Mouse (Mus musculus) embryonic fibroblast, embryonic 13.5 days (primary cell): Measurements from ENCODE around the gene Ddx43.

Experiments used
- CTCF ChIP-seq: IDR thresholded peaks from 2 replicates; pipeline ENCODE4 v1.5.1; 2011; ENCODE audit warnings: mild to moderate bottlenecking, control low read depth, low read length, moderate library complexity, borderline replicate concordance; ENCODE audit not compliant: insufficient read depth
- POLR2A ChIP-seq: IDR thresholded peaks from 2 replicates; pipeline ENCODE4 v1.6.1; 2011; ENCODE audit warnings: low read depth, mild to moderate bottlenecking, control low read depth, low read length, moderate library complexity

DNA sequence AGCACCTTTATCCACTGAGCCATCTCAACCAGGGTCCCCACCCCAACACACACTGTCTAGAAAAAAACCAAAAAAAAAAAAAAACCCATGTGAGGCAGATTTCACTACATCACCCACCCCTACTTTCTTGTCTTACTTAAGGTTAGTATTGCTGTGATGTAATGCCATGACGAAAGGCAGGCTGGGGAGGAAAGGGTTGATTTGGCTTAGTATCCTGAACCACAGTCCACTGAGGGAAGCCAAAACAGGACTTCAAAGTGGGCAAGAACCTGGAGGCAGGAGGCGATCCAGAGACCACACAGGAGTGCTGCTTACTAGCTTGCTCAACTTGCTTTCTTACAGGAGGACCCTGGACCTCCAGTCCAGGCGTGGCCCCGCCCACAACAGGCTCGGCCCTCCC is 54.8 kb downstream of the Ddx43 start:
- TF ChIP-seq CTCF = no peak
- TF ChIP-seq POLR2A = no peak
